Mouse (Mus musculus): ENCODE measurements at regions not wholly inside any gene's neighbourhood (a gene's known extent, or its start where the extent isn't known, plus 50 kb on each side); places are given as distances from the start of the nearest gene placed in this dataset.

DNA sequence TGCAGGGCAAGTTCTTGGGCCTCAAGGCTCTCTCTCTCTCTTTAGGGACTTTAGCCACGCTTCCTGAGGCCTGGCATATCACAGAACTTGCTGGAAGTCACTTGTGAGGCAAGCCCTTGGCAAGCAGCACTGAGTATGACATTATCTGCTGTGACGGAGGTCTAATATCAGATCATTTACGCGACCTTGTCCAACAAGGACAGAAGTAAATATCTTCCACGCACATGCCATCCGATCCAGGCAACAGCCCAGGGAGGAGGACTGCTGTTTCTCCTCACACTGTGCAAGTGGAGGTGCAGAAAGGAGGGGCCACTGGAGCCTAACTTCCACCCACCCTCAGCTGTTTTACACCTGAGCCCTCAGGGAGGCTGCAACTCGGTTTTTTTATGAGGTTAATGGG lies 156.8 kb upstream of the Jun start:
- intact Hi-C loops (cut with DNase I): no loop called here
- no peak for DNase-seq

DNA sequence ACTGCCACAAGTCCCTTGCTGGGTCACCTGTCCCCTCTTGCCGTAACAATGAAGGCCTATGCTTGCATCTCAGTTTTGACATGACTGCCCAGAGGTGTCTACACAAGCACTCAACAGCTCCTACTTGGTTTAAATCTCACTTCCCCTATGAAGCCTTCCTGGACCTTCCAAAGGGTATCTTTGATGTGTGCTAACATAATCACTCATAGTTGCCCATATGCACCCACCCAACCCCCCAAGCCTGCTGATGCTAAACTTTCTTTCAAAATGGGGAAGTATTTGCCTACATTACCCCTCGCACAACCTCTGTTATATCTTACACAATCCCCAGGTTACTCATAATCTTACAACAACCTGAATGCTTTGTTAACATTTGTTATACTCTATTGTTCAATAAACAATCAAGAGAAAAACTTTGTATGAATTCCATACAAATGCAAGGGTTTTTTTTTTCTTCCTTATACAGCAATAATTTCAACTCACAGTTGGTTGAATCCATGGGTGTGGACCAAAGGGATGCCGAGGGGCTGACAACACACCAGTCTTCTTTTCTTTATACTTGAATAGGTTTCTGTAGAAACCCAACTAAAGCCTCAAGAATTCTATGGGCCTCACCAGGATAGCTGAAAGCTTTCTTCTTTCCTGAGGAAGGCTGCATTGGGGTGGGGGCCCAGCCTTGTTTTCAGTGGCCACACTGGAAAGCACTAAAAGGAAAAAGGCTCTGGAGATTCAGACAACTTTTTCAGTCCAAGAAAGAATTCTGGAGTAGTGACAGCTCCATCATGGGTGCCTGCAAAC lies 157.5 kb upstream of the Jun start:
- intact Hi-C loops (cut with DNase I): no loop called here
- DNase-seq: no peak

DNA sequence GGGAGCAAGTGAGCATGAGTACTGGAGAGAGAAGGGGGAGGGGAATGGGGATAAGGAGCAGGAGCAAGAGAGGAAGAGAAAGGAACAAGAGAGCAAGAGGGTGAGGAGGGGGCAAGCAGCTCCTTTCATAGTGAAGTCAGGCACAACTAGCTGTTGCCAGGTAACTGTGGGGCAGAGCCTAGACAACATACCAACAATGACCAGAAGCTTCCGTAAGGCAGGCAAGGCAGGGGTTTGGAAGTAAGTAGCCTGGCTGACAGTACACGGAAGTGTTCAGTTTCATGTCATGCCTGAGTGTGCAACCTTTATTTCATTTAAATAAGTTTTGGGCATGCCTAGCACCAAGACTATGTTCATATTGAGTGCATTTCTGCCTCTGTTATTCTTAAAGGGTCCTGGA lies 160.5 kb upstream of the Jun start:
- DNase-seq: no peak
- intact Hi-C loops (cut with DNase I): no loop called here

DNA sequence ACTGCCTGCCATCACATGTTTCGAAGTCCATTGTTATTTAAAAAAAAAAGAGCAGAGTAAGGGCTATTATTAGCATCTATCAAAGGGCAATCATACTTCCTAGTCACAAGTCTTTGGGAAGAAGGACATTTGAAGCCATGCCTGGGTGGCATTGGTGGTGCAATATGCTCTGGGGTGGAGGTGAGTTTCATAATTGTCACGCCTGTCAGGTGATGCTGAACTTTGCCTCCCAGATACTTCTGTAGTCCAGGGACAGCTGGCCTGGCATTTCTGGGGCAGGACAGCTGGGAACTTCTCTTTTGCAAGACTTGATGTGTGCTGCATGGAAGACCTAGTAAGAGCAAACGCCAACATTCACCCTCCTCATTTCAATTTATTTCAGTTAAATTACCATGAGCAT lies 161.0 kb upstream of the Jun start:
- intact Hi-C loops (cut with DNase I): no loop called here
- DNase-seq: no peak

DNA sequence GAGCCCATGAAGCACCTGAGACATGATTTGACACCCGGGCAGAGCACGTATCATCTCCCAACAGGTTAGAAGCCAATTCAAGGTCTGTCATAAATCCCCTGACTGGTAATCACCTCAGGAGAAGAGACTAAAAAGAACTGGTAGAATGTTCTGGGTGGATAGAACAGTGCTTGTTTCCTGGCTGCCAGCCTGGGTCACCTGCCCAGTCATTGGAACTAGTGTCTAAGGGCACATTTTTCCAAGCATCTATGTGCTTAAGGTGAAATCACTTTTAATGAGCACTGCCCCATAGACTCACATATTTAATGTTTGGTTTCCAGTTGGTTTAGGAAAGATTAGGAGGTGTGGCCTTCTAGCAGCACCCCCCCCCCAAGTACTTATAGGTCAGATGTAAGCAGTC lies 162.0 kb upstream of the Jun start:
- intact Hi-C loops (cut with DNase I): no loop called here

DNA sequence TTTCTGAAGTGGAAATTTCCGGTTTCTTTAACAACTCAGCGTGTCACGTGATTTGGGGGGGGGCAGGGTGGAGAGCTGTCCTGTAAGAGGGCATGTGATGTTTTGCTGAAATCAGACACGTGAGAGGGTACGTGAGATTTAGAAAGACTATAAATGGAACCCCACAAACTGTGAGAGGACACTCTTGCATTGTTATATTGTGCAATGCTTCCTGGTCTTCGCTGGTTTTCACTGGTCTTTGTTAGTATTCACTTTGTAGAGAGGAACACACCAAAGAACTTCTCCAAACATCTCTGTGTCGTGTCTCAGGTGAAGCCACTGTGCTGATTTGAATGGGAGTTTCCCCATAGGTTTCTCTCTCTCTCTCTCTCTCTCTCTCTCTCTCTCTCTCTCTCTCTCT lies 163.2 kb upstream of the Jun start:
- DNase-seq: no peak
- intact Hi-C loops (cut with DNase I): no loop called here

More for the DNA sequence above, 162.0 kb upstream of the Jun start:
- no peak for DNase-seq

DNA sequence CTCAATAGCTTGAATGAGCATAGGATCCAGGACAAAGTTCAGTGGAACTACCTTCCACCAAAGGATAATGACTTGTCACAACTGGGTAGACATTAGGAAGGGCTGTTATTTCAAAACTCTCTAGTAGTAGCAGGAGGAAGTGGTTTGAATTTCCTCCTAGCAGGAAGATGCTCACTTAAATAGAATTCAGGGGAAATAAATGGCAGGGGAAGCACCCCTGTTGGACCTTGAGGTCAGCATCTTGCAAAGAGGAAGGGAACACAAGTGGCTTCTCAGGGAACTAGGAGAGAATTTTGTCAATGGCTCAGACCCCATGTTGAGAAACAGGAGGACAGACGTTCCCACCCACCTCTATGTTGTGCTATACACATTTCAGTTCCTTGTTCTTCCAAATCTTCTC lies 178.4 kb upstream of the Jun start:
- intact Hi-C loops (cut with DNase I): no loop called here
- no peak for DNase-seq

DNA sequence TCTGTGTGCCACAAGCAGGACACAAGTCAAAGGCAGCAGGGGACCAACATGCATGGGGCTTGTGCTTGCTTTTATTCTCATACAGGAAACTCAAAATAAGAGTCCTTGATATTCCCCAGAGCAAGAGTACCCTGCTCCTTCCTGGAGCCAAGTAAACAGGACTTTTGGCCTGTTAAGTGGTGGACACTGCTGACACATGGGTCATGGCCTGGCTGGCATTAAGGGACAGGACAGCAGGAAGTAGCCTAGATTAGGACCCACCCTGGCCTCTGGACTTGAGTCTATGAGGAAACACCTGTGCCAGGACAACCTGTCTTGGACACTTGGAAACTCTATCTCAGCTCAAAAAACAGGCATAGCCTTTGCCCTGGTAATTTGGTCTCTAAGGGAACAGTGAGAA lies 181.0 kb upstream of the Jun start:
- intact Hi-C loops (cut with DNase I): no loop called here
- DNase-seq: no peak

DNA sequence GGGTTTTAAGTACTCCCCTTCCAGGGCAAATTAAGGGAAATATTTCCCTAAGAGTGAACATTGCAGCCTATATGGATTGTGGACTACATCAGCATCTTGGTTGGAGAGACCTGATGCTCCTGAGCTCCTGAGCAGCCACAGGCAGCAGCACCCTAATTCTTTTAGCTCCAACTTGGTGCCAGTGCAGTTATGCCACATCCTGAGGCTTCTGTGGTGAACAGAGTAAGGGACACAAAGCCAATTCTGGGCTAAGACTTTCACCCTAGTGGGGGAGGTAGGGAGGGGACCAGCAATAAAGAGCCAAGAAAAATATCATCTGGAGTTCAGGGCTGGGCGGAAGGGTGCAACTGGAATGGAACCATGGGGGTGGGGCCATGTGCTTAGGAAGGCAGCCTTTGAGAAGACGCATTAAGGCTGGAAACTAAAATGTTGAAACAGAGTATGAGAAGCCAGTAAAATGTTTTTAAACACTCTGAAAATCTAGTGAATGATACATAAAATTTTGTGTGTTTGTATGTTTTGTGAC lies 182.1 kb upstream of the Jun start:
- intact Hi-C loops (cut with DNase I): no loop called here

DNA sequence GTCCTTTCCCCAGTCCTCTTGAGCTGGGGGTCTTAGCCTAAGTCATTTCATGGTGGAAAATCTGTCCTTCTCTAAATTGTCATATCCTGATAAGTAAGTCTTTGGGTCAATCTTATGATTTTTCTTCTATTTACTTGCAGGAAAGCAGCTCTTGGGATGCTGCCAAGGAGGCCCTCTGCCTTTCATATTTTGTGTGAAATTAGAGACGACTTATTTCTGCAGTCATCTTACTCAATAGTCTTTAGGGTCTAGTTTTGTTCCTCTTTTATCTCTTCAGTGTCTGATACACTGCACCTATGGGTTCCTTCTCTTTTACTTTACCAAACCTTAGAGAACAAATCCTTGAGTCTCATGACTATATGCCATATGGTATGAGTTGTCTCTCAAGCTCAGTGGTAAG lies 196.0 kb upstream of the Jun start:
- intact Hi-C loops (cut with DNase I): no loop called here

More for the DNA sequence above, 182.1 kb upstream of the Jun start:
- DNase-seq: peak in 1 of 2 experiments; percentile 55

DNA sequence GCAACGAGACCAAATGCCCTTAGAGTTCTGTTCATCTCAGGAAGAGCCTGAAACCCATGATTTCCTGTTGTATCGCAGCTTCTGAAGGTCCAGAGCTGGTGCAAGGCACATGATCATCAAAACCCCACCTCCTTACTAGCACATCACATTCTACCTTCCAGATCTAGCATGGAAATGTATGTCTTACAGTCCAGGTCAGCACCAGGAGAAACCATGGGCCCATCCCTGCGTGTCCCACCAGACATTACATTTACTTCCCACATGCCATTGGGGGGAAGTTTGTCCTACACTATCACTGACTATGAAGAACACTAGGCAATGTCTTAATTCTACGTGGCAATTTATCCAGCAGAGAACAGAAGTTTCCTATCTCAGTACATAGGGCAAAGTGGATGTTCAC lies 197.0 kb upstream of the Jun start:
- intact Hi-C loops (cut with DNase I): no loop called here
- no peak for DNase-seq

More for the DNA sequence above, 196.0 kb upstream of the Jun start:
- no peak for DNase-seq

DNA sequence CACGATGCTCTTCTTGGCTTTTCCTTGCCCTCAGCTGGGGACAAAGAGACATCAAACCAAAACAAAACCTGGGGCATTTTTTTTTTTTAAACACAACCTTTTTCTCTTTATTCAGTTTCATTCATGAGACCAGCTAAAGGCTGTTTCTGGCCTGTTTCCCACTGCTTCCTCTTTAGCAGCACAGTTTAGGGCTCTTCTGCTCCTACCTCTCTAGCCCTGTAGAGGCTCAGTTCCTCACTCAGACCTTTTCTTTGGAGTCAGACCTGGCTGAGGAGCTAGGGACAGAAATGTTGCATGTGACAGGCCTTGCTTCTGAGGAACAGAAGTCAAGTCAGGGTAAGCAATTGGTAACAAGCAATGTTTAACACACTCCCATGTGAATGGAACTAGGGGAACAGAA lies 198.1 kb upstream of the Jun start:
- intact Hi-C loops (cut with DNase I): no loop called here
- DNase-seq: no peak

DNA sequence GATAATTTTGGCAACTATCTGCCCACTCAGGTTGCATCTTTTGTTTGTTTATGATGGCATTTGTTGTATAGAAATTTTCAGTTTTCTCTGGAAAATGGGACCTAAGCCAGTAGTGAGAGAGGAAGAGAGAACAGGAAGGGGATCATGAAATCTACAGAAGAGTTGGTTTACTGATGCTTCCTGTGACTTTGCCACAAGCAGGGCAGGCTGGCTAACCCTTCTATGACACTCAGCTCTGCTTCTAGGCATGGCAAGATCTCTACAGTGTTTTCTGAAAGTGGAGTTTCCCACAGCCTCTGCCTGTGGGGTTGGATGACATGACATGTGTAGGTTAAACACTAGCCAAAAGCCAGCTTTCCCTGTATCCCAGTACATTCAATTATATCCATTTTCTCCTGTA lies 217.7 kb upstream of the Jun start:
- intact Hi-C loops (cut with DNase I): loop anchor here (2.0 kb wide), 1 partner anchor 17 kb away; no protein-coding TSS in a partner anchor
- DNase-seq: no peak

DNA sequence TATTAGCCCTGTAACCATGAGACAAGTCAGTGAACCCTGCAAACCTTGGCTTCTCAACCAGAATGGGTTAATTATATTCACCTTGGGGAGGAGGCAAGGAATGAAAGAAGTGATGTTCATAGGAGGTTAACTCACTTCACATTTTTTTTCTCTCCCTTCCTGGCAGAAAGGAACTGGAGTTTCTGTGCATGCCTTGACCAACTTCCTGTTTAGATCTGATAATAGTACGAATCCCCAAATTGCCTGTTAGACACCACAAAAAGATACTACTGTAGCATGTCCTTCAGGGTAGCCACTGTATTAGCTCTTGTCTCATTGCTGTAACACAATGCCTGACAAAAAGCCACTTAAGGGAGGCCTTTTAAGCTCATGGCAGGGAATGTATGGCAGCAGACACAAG lies 218.4 kb upstream of the Jun start:
- no peak for DNase-seq
- intact Hi-C loops (cut with DNase I): loop anchor here (2.0 kb wide), 1 partner anchor 18 kb away; no protein-coding TSS in a partner anchor

DNA sequence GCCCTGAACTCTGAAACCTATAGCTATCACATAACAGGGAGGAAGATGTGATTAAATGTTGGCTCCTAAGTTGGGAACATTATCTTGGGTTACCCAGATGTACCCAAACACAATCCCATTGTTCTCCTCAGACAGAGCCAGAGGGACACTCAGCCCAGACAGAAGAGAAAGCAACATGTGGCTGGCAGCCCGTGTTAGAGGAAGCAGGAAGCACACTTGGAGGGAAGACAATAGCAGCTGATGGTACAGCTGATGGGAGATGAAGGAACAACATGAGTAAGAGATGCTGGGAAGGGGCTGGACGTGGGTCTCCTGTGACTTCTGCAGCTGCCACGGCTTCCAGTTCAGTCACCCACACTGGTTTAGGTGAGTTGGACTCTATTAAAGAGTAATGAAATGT lies 224.2 kb upstream of the Jun start:
- no peak for DNase-seq
- intact Hi-C loops (cut with DNase I): loop anchor here (5.0 kb wide), 1 partner anchor 114 kb away; no protein-coding TSS in a partner anchor

DNA sequence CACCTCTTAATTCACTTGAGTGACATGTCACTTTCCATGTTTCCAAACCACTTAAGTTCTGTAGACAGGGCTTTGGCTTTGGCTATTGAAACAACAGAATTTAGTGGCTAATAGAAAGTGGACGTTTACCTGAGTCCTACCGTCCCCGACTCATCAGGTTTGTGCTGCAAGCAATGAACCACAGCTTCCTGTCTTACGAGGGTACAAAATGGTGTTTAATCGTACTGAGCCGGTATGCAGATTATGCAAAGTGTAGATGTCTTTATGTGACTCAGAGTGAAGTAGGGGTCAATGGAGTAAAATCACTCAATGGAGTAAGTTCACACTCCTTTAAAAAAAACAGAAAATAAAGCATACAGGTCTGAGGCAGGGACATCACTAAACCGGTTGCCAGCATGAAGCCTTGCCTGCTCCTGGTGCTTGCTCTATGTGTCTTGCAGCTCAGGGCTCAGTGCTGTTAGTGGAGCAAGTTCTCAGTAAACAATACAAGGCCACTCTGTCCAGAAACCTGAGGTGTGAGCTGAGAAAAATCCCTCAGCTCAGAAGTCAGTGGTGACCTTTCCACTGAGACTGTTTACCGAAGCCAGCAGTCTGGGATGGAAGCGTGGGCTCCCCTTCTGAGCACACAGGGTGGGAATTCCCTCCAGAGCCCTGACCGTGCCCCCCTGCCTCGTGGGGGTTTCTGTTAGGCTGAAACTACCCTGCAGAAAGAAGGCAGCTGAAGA lies 226.1 kb upstream of the Jun start:
- DNase-seq: no peak
- intact Hi-C loops (cut with DNase I): loop anchor here (5.0 kb wide), 1 partner anchor 116 kb away; no protein-coding TSS in a partner anchor

DNA sequence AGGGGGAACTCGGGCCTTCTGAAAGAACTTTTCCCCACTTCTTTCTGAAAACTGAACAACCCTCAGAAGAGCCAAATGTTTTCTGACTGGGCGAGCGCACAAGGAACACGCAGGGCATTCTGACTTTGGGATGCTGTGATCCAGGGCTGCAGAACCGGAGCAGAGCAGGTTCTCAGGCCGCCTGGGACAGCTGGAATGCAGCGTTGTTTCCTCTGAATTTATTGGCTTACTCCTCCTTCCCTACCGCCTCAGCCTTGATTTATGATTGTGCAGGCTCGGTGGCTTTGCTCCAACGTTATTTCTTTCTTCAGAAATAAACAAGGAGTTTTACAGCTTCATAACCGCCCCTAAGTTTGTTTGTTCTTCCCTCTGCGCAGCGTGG lies 226.7 kb upstream of the Jun start:
- intact Hi-C loops (cut with DNase I): loop anchor here (5.0 kb wide), 1 partner anchor 116 kb away; no protein-coding TSS in a partner anchor
- peak in 1 of 2 experiments; percentile 12 for DNase-seq

DNA sequence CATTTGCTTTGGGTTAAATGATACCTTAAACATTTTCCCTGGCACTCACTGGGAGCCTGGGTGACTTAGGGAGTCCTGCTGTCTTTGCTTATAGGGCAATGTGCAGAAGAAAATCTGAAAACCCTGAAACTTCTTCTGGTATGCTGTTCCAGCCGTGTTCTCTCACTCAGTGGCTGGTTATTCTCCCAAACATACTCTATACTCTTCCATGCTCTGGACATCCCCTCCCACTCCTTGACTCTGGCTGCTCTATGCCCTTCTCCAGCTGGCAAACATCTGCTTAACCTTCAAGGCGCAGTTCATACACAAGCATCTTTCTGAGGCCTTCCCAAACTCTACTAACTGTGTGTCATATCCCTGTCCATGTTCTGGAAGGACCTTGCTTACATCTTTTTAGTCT lies 227.2 kb upstream of the Jun start:
- intact Hi-C loops (cut with DNase I): loop anchor here (5.0 kb wide), 1 partner anchor 117 kb away; no protein-coding TSS in a partner anchor
- DNase-seq: no peak

DNA sequence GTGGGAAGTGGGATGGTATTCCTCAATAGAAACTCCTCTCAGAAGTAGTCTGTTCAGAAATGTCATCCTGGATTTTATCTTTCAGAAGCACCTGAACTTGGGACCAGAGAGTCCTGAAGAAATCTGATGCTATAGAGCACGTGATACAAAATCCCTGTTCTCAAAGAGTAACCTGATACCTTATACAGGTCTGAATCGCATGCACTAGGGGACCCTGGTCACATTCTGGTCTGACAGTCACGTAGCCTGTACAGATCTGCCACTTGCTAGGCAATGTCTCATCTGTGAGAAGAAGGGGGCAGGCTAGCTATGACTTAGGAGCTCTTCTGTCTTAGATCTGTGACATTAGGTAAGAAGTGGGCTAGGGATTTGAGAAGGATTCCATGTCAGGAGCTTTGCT lies 230.1 kb upstream of the Jun start:
- intact Hi-C loops (cut with DNase I): loop anchor here (5.0 kb wide), 1 partner anchor 230 kb away; the partner anchor contains the start of gene Jun
- DNase-seq: no peak

DNA sequence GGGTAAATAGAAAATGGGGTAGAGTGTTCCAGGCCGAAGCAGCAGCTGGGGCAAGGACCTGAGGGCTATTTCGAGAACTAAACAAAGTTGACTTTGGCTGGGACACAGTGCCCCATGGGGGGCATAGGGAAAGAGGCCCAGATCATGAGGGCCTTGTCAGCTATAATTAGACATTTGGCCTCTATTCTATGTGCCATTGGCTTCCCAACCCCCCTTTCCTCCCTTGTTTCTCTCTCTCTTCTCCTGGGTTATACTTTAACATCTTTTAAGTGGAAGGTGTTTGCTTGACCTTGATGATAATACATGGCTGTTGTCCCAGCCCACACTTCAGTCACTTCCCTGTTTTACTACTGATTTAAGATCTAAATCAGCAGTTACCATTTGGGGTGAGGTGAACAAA lies 231.8 kb upstream of the Jun start:
- intact Hi-C loops (cut with DNase I): loop anchor here (5.0 kb wide), 1 partner anchor 231 kb away; the partner anchor contains the start of gene Jun
- DNase-seq: peak; percentile 22 to 31

DNA sequence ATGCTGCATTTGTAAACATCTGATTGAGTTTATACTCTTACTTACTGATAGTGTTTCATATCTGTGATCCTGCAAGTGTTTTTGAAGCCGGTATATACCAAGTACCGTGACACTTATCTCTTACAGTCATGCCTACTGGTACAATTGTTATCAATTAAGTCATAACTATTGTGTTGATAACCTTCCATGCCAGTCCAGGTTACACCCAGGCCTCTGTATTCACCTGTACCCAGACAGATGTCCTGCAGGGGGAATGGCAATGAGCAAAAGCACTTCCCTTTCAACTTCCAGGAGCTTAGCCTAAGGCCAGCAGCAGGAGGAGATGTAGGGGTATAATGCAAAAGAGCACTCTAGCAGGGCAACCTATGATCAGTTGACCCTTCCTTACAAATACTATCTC lies 232.2 kb upstream of the Jun start:
- no peak for DNase-seq
- intact Hi-C loops (cut with DNase I): loop anchor here (5.0 kb wide), 1 partner anchor 232 kb away; the partner anchor contains the start of gene Jun

Measured in heart, postnatal 36 days (tissue).